Mouse (Mus musculus) midbrain, postnatal 0 days (tissue): ENCODE measurements around the gene Synrg. TPM values are rescaled to one million over a fixed set of nuclear protein-coding genes. Genes with fewer than 3 reads are reported as not detected.

Experiments
- ATAC-seq: fragments of 200-750 bp; cut with Nextera tagmentation; 2 replicates; pipeline ENCODE4 v1.8.0; 2017; ENCODE audit warnings: moderate number of reproducible peaks, mild to moderate bottlenecking, moderate TSS enrichment, moderate library complexity; ENCODE audit not compliant: low FRiP score
- DNase-seq: peaks from one replicate; pipeline ENCODE4 v3.0.0-alpha.2; 2015; ENCODE audit warnings: low spot score
- H3K27ac ChIP-seq: fragments of 300-500 bp; sonication (generic); 2 replicates; pipeline ENCODE4 v1.5.1; 2014; ENCODE audit warnings: low read depth, mild to moderate bottlenecking, low read length, mixed read lengths
- H3K27me3 ChIP-seq: fragments of 300-500 bp; sonication (generic); 2 replicates; pipeline ENCODE4 v1.6.1; 2014; ENCODE audit warnings: low read length, control low read depth, mixed read lengths; ENCODE audit not compliant: insufficient read depth
- H3K36me3 ChIP-seq: fragments of 300-500 bp; sonication (generic); 2 replicates; pipeline ENCODE4 v1.6.1; 2014; ENCODE audit warnings: low read length, control low read depth, mixed read lengths; ENCODE audit not compliant: insufficient read depth
- H3K4me1 ChIP-seq: fragments of 300-500 bp; sonication (generic); 2 replicates; pipeline ENCODE4 v1.6.1; 2014; ENCODE audit warnings: mild to moderate bottlenecking, control low read depth, antibody characterized with exemption, low read length, mixed read lengths; ENCODE audit not compliant: insufficient read depth
- H3K4me2 ChIP-seq: fragments of 300-500 bp; sonication (generic); 2 replicates; pipeline ENCODE4 v1.6.1; 2014; ENCODE audit warnings: low read depth, mild to moderate bottlenecking, low read length, mixed read lengths; ENCODE audit not compliant: poor library complexity, severe bottlenecking
- H3K4me3 ChIP-seq: fragments of 300-500 bp; sonication (generic); 2 replicates; pipeline ENCODE4 v1.5.1; 2014; ENCODE audit warnings: low read depth, mild to moderate bottlenecking, low read length, moderate library complexity
- H3K9ac ChIP-seq: fragments of 300-500 bp; sonication (generic); replicated peaks from 2 replicates; pipeline ENCODE4 v1.6.1; 2014; ENCODE audit warnings: mild to moderate bottlenecking, low read length, moderate library complexity, mixed read lengths; ENCODE audit not compliant: poor library complexity, severe bottlenecking
- H3K9me3 ChIP-seq: fragments of 300-500 bp; sonication (generic); 2 replicates; pipeline ENCODE4 v1.6.1; 2016; ENCODE audit warnings: low read length, control low read depth
- CTCF ChIP-seq: IDR thresholded peaks from 2 replicates; pipeline ENCODE4 v1.5.1; 2016; ENCODE audit warnings: antibody characterized with exemption, mild to moderate bottlenecking
- WGBS: fragments of 180-500 bp; shearing (Covaris S2); extraction: QIAGEN DNeasy Blood & Tissue Kit; methylation state at CpG from one replicate; pipeline ENCODE4 v1.1.7; 2014; 5-methylcytosine and 5-hydroxymethylcytosine counted together
- polyA plus RNA-seq: library from polyadenylated mRNA; unstranded; fragments of >200 nt; fragmentation: Nextera tagmentation; extraction: Ambion mirVana; gene quantifications from 2 replicates; pipeline ENCODE4 v1.2.1, GENCODE M21; 2015
- total RNA-seq: library from RNA; depleted of rRNA; stranded (reverse); fragments of >200 nt; gene quantifications from 2 replicates; pipeline ENCODE4 v1.2.3, GENCODE M21; 2014

Gene Synrg
- total and polyA plus RNA-seq, 2 experiments from 2014 or later, result 17.1 to 43.1 TPM

GRCm38 (mm10) chr11:83994481-83994880, 30.3 kb downstream of the Synrg start:
- Histone ChIP-seq H3K4me1 (no peaks in the 10 kb centered on the region), H3K27ac (no peak overlapping the region), H3K4me3 (no peak overlapping the region), H3K36me3 (peaks cover 57% of the 10 kb centered on the region), H3K4me2 (no peak overlapping the region), H3K9me3 (no peaks in the 10 kb centered on the region), H3K9ac (no peak overlapping the region), H3K27me3 (no peaks in the 10 kb centered on the region)
- WGBS, result 89% methylated on average over 3 of the region's 3 CpGs
- TF ChIP-seq CTCF, result no peak
- DNase-seq (no peak), ATAC-seq (no peak)

DNA sequence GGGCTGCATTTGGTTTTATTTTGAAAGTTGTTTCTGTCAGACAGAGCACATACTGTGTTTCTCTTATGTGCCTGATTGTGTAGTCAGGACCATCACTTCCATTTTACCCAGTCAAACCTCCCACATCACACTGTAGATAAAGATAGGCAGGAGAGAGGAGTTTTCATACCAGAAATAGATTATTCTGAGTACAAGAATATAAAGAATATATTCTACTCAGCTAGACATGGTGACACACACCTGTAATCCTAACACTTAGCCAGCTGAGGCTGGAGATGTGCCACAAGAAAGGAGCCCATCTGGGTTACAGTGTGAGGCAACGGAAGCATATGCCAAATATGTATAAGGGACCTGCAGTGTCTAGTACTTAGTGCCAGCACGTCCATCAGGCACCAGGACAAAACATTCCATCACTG, 31.3 kb downstream of the Synrg start:
- TF ChIP-seq CTCF, result no peak
- H3K27me3 ChIP-seq, result no peaks in the 10 kb centered on the region
- DNase-seq (no peak), ATAC-seq (no peak)
- no peak overlapping the region for H3K4me3 ChIP-seq
- no peaks in the 10 kb centered on the region for H3K4me1 ChIP-seq
- H3K9me3 ChIP-seq, result no peaks in the 10 kb centered on the region
- H3K36me3 ChIP-seq, result peaks cover 52% of the 10 kb centered on the region
- no peak overlapping the region for H3K9ac ChIP-seq
- H3K4me2 ChIP-seq, result no peak overlapping the region
- no peak overlapping the region for H3K27ac ChIP-seq
- 92% methylated on average over 2 of the region's 2 CpGs for WGBS

DNA sequence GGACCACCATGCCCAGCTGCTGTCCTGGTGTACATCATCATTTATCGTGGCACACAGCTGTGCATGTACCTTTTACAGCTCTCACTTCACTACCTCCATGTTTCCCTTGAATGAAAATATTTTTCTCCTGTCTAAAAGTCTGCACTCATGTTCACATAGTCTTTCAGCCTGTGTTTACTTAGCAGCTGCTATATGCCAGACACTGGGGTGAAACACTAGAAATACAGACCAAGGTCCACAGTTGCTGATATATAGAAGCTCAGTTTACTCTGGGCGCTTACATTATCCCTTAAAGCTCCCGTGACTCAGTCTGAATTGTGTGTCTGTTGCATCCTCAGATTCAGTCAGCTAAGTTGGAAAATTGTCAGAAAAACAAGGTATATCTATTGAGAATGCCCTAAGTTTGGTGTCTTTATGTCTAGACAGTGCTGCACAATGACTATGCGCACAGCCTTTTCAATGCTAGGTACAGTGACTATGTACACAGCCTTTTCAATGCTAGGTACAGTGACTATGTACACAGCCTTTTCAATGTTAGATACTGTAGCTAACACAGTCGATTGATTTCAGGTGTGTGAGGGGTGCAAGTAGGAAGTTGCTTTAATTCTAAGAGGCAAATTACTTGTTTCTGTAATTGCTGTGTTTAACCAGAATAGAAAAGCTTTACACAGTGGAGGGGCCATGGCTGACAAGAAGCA, 33.1 kb downstream of the Synrg start:
- ATAC-seq, result no peak
- Histone ChIP-seq H3K4me2 (no peak overlapping the region), H3K4me1 (no peaks in the 10 kb centered on the region), H3K36me3 (peaks cover 47% of the 10 kb centered on the region), H3K9ac (no peak overlapping the region), H3K27ac (no peak overlapping the region), H3K4me3 (no peak overlapping the region), H3K27me3 (no peaks in the 10 kb centered on the region), H3K9me3 (no peaks in the 10 kb centered on the region)
- 92% methylated on average over 5 of the region's 5 CpGs for WGBS
- no peak for DNase-seq
- no peak for TF ChIP-seq CTCF

GRCm38 (mm10) chr11:83998993-83999392, 34.8 kb downstream of the Synrg start:
- no peak for TF ChIP-seq CTCF
- DNase-seq (no peak), ATAC-seq (no peak)
- Histone ChIP-seq H3K4me2 (no peak overlapping the region), H3K27ac (no peak overlapping the region), H3K4me3 (no peak overlapping the region), H3K9ac (no peak overlapping the region), H3K27me3 (no peaks in the 10 kb centered on the region), H3K36me3 (peaks cover 48% of the 10 kb centered on the region), H3K9me3 (no peaks in the 10 kb centered on the region), H3K4me1 (no peaks in the 10 kb centered on the region)
- WGBS, result 69% methylated on average over 3 of the region's 3 CpGs

GRCm38 (mm10) chr11:83999411-83999915, 35.2 kb downstream of the Synrg start:
- H3K4me1 ChIP-seq, result no peaks in the 10 kb centered on the region
- ATAC-seq (no peak), DNase-seq (peak; percentile 28)
- no peak overlapping the region for H3K9ac ChIP-seq
- H3K4me2 ChIP-seq, result no peak overlapping the region
- no peak overlapping the region for H3K27ac ChIP-seq
- 44% methylated on average over 4 of the region's 4 CpGs for WGBS
- no peaks in the 10 kb centered on the region for H3K27me3 ChIP-seq
- H3K9me3 ChIP-seq, result no peaks in the 10 kb centered on the region
- no peak for TF ChIP-seq CTCF
- no peak overlapping the region for H3K4me3 ChIP-seq
- H3K36me3 ChIP-seq, result peaks cover 48% of the 10 kb centered on the region

DNA sequence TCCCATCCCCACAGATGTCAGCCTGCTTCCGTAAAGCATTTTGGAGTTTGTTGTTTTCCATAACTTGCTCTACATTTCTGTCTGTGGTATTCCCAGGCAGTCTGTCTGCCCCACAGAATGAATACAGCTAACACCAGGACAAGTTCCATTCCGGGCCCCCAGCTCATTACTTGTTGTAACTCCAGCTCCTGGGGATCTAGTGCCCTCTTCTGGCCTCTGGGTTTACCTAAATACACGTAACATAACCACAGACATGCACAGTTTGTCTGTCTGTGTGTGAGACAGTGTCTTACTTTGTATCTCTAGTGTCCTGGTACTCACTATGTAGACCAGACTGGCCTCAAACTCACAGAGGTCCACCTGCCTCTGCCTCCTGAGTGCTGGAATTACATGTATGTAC, 37.0 kb downstream of the Synrg start:
- WGBS, result 85% methylated on average over 3 of the region's 3 CpGs
- Histone ChIP-seq H3K4me1 (no peaks in the 10 kb centered on the region), H3K9ac (no peak overlapping the region), H3K4me3 (no peak overlapping the region), H3K4me2 (no peak overlapping the region), H3K27me3 (no peaks in the 10 kb centered on the region), H3K27ac (no peak overlapping the region), H3K9me3 (no peaks in the 10 kb centered on the region), H3K36me3 (peaks cover 43% of the 10 kb centered on the region)
- DNase-seq (no peak), ATAC-seq (no peak)
- peak; percentile 22 for TF ChIP-seq CTCF
